Mouse (Mus musculus): ENCODE results near the gene Zswim7. TPM values are rescaled to one million over a fixed set of nuclear protein-coding genes. Genes with fewer than 3 reads are reported as not detected.

Zswim7 gene
- polyA plus RNA-seq (2017; shearing (Covaris generic)): 11.0 TPM

DNA sequence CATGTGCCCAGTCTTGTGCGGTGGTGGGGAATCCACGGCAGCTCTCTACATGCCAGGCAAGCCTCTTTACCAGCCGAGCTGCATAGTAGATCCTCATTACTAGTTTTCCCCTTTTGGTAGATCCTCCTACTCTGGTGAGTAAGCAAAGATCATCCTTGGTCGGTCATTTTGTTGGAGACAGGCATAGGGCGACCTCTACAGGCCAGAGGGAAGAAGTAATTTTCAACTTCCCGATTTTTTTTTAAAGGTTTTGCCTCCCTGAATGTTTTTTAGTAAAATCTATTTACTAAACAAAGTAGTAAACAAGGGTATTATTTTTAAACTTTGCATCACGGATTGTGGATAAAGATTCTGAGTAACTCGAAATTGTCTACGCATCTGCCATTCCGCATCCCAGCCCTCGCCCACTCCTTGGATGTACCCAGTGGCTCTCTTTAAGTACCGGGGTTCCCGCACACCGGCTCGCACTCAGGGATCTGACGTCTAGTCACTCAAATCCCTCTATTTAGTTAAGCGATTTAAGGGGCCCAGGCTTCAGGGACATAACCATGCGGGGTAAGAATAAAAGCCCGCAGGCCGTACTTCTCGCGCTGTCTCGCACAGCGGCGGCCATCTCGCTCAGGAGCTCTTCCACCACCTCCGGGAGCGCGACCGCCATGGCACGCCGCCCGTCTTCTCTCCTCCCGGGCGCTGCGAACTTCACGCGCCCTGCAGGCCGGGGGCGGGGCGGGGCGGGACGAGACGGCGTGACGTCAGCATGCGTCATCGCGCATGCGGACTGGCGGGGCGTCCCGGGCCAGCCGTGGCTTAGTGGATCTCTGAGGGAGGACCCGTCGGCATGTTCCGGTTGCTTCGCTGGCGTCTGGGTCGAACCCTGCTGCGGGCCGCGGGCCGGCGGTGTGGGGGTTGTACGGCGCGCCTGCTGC lies at the start of gene Zswim7, which contains the start of gene Ttc19:
Zswim7 (minus strand) TSS at position 701 of the 926 bp plus-strand sequence.
Ttc19 (plus strand) TSS at position 799 of the 926 bp plus-strand sequence.

GRCm38 (mm10) chr11:62248401-62249244 lies 32.6 kb downstream of the Zswim7 start, which contains the start of gene Adora2b:
Gene Adora2b (plus strand): TSS chr11:62248984.

Other genes starting within 250 kb of the Zswim7 start
- not detected for gene Adora2b, start 32.4 kb downstream of the Zswim7 start, polyA plus RNA-seq (2017; shearing (Covaris generic))
- 6.9 TPM for gene Ttc19, start 98 bp upstream of the Zswim7 start, polyA plus RNA-seq (2017; shearing (Covaris generic))
- gene Pigl, start 177.1 kb upstream of the Zswim7 start, polyA plus RNA-seq (2017; shearing (Covaris generic)): 10.3 TPM
- gene Ncor1, start 177.2 kb upstream of the Zswim7 start, polyA plus RNA-seq (2017; shearing (Covaris generic)): 99.7 TPM

Measured in inflammation-experienced regulatory T-cells, adult 16 weeks (primary cell).